Mouse (Mus musculus): ENCODE measurements around the gene Pank4. TPM values are rescaled to one million over a fixed set of nuclear protein-coding genes. Genes with fewer than 3 reads are reported as not detected.
A peak's percentile ranks its signal among the peaks of the same experiment; 100 is the strongest.

Pank4 gene
- polyA plus RNA-seq, 1 experiment from 2014 or later, result 50.0 TPM

DNA sequence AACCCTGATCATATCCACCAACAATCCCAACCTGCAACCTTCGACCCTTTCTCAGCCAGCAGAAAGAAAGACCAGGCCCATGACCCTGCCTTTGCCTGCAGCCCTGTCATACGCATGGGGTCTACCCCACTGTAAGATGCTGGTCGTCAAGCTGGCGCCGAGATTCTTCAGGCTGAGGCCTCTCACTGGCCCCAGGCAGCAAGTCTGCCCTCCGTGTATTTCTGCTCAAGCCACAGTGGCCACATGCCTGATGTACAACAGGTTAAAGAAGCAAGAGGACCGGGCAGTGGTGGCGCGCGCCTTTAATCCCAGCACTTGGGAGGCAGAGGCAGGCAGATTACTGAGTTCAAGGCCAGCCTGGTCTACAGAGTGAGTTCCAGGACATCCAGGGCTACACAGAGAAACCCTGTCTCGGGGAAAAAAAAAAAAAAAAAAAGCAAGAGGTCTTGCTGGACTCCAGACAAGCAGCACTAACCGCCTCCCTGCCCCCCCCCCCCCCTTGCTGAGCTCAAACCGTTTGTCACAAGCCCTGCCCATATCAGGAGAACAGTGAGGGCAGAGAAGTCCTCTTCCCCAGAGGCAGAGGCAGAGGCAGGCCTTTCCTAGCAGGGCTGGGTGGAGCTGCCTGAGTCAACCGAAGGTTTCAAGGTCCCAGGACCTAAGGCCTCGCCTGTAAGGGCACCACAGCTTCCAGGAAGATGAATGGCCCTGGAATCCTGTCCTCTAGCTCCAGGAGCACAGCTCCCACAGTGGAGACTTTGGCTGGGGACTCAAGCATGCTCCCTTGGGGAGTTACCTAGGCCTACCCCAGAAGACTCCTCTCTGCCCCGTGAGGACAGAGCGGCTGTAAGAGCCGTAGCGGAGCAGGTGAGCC is 18.6 kb downstream of the Pank4 start:
- no peak overlapping the region for H3K4me2 ChIP-seq (ENCODE audit: low read depth, severe bottlenecking)
- H3K36me3 ChIP-seq (ENCODE audit: control insufficient read depth, insufficient read depth, low read length), result peaks cover 16% of the 10 kb centered on the region
- no peak overlapping the region for H3K9ac ChIP-seq (ENCODE audit: low read length)
- 75% methylated on average over 18 of the region's 19 CpGs for WGBS
- H3K4me1 ChIP-seq (ENCODE audit: control insufficient read depth, insufficient read depth, low read length), result peaks cover 7% of the 10 kb centered on the region
- ATAC-seq (ENCODE audit: insufficient number of reproducible peaks, low FRiP score, low TSS enrichment, low read depth), result no peak
- no peak overlapping the region for H3K27ac ChIP-seq (replicated peaks; ENCODE audit: low read depth, low read length)
- no peak for DNase-seq (ENCODE audit: low spot score)
- peaks cover 10% of the 10 kb centered on the region for H3K27me3 ChIP-seq (ENCODE audit: control insufficient read depth, insufficient read depth, low read length)
- no peak overlapping the region for H3K4me3 ChIP-seq (ENCODE audit: low read depth, low read length)
- H3K9me3 ChIP-seq (ENCODE audit: control insufficient read depth, low read length), result no peaks in the 10 kb centered on the region

- H3K9me3 ChIP-seq (ENCODE audit: control insufficient read depth, low read length), result no peaks in the 10 kb centered on the region
- H3K27ac ChIP-seq (replicated peaks; ENCODE audit: low read depth, low read length), result no peak overlapping the region
- peaks cover 10% of the 10 kb centered on the region for H3K27me3 ChIP-seq (ENCODE audit: control insufficient read depth, insufficient read depth, low read length)
- DNase-seq (ENCODE audit: low spot score) (no peak), ATAC-seq (ENCODE audit: insufficient number of reproducible peaks, low FRiP score, low TSS enrichment, low read depth) (no peak)
- 0 out of 2 replicates have a peak overlapping the region, but pooled peaks have one; percentile 9 for H3K9ac ChIP-seq (ENCODE audit: low read length)
- no peak overlapping the region for H3K4me3 ChIP-seq (ENCODE audit: low read depth, low read length)
- peaks cover 9% of the 10 kb centered on the region for H3K36me3 ChIP-seq (ENCODE audit: control insufficient read depth, insufficient read depth, low read length)
- H3K4me2 ChIP-seq (ENCODE audit: low read depth, severe bottlenecking), result peak overlapping the region; percentile 7; the same call in 1 of the 2 replicates
- H3K4me1 ChIP-seq (ENCODE audit: control insufficient read depth, insufficient read depth, low read length), result peaks cover 7% of the 10 kb centered on the region
- 21% methylated on average over 24 of the region's 24 CpGs for WGBS
Observed at GRCm38 (mm10) chr4:154983767-154984166, 19.8 kb downstream of the Pank4 start.

DNA sequence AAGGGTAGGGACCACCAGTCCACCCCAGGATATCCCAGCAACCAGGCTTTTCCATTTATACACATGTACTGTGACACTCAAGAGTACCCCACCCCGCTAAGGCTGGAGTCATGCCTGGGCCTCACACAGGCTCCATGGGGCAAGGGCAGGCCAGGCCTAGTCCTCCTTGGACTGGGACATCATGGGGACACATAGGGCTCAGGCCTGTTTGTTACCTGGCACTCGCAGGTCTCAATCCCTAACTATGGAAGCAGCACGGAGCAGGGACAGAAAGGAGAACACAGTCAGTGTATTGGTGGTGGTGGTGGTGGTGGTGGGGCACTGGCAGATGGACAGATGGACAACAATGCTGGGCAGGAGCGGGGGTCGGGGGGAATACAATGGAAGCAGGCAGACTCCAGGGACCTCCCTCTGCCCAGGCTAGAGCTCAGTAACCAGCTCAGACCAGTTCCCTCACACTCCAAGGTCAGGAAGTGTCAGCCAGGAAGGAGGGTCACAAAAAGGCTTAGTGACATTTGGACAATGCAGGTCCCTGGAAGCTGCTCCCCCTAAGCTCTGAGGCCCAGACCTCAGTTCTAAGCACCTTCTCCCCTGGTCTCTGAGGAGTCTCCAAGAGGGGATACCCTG is 21.3 kb downstream of the Pank4 start:
- H3K9ac ChIP-seq (ENCODE audit: low read length), result no peak overlapping the region; the same call in 1 of the 2 replicates
- peaks cover 7% of the 10 kb centered on the region for H3K4me1 ChIP-seq (ENCODE audit: control insufficient read depth, insufficient read depth, low read length)
- peaks cover 10% of the 10 kb centered on the region for H3K27me3 ChIP-seq (ENCODE audit: control insufficient read depth, insufficient read depth, low read length)

GRCm38 (mm10) chr4:154986096-154986495 is 22.2 kb downstream of the Pank4 start:
- ATAC-seq (ENCODE audit: insufficient number of reproducible peaks, low FRiP score, low TSS enrichment, low read depth) (no peak), DNase-seq (ENCODE audit: low spot score) (peak; percentile 86)
- Histone ChIP-seq H3K27me3 (ENCODE audit: control insufficient read depth, insufficient read depth, low read length) (peaks cover 10% of the 10 kb centered on the region), H3K9ac (ENCODE audit: low read length) (peak overlapping the region; percentile 43), H3K4me3 (ENCODE audit: low read depth, low read length) (no peak overlapping the region), H3K4me1 (ENCODE audit: control insufficient read depth, insufficient read depth, low read length) (peaks cover 7% of the 10 kb centered on the region), H3K36me3 (ENCODE audit: control insufficient read depth, insufficient read depth, low read length) (0 out of 2 replicates have a peak, but pooled peaks cover 2% of the 10 kb centered on the region), H3K4me2 (ENCODE audit: low read depth, severe bottlenecking) (peak overlapping the region; percentile 23; the same call in 1 of the 2 replicates), H3K9me3 (ENCODE audit: control insufficient read depth, low read length) (no peaks in the 10 kb centered on the region), H3K27ac (replicated peaks; ENCODE audit: low read depth, low read length) (no peak overlapping the region)
- WGBS, result 21% methylated on average over 17 of the region's 17 CpGs

More for the DNA sequence above, 21.3 kb downstream of the Pank4 start:
- ATAC-seq (ENCODE audit: insufficient number of reproducible peaks, low FRiP score, low TSS enrichment, low read depth), result no peak
- 0 out of 2 replicates have a peak, but pooled peaks cover 2% of the 10 kb centered on the region for H3K36me3 ChIP-seq (ENCODE audit: control insufficient read depth, insufficient read depth, low read length)
- H3K4me2 ChIP-seq (ENCODE audit: low read depth, severe bottlenecking), result no peak overlapping the region
- 83% methylated on average over 5 of the region's 5 CpGs for WGBS
- no peak overlapping the region for H3K4me3 ChIP-seq (ENCODE audit: low read depth, low read length)
- DNase-seq (ENCODE audit: low spot score), result no peak
- no peaks in the 10 kb centered on the region for H3K9me3 ChIP-seq (ENCODE audit: control insufficient read depth, low read length)
- no peak overlapping the region for H3K27ac ChIP-seq (replicated peaks; ENCODE audit: low read depth, low read length)

- Histone ChIP-seq H3K4me1 (ENCODE audit: control insufficient read depth, insufficient read depth, low read length) (peaks cover 7% of the 10 kb centered on the region), H3K9ac (ENCODE audit: low read length) (no peak overlapping the region), H3K27ac (replicated peaks; ENCODE audit: low read depth, low read length) (no peak overlapping the region), H3K36me3 (ENCODE audit: control insufficient read depth, insufficient read depth, low read length) (0 out of 2 replicates have a peak, but pooled peaks cover 2% of the 10 kb centered on the region), H3K4me2 (ENCODE audit: low read depth, severe bottlenecking) (no peak overlapping the region), H3K27me3 (ENCODE audit: control insufficient read depth, insufficient read depth, low read length) (peaks cover 10% of the 10 kb centered on the region), H3K4me3 (ENCODE audit: low read depth, low read length) (no peak overlapping the region), H3K9me3 (ENCODE audit: control insufficient read depth, low read length) (no peaks in the 10 kb centered on the region)
- 76% methylated on average over 15 of the region's 15 CpGs for WGBS
- ATAC-seq (ENCODE audit: insufficient number of reproducible peaks, low FRiP score, low TSS enrichment, low read depth) (no peak), DNase-seq (ENCODE audit: low spot score) (no peak)
Observed at GRCm38 (mm10) chr4:154986750-154987149, 22.8 kb downstream of the Pank4 start.

- no peaks in the 10 kb centered on the region for H3K36me3 ChIP-seq (ENCODE audit: control insufficient read depth, insufficient read depth, low read length)
- ATAC-seq (ENCODE audit: insufficient number of reproducible peaks, low FRiP score, low TSS enrichment, low read depth), result no peak
- H3K27ac ChIP-seq (replicated peaks; ENCODE audit: low read depth, low read length), result no peak overlapping the region
- H3K9ac ChIP-seq (ENCODE audit: low read length), result no peak overlapping the region
- H3K4me2 ChIP-seq (ENCODE audit: low read depth, severe bottlenecking), result no peak overlapping the region
- no peaks in the 10 kb centered on the region for H3K4me1 ChIP-seq (ENCODE audit: control insufficient read depth, insufficient read depth, low read length)
- H3K27me3 ChIP-seq (ENCODE audit: control insufficient read depth, insufficient read depth, low read length), result no peaks in the 10 kb centered on the region
- no peaks in the 10 kb centered on the region for H3K9me3 ChIP-seq (ENCODE audit: control insufficient read depth, low read length)
- no peak overlapping the region for H3K4me3 ChIP-seq (ENCODE audit: low read depth, low read length)
- no peak for DNase-seq (ENCODE audit: low spot score)
- WGBS, result 70% methylated on average over 4 of the region's 4 CpGs
Observed at GRCm38 (mm10) chr4:154994876-154995275, 31.0 kb downstream of the Pank4 start.

DNA sequence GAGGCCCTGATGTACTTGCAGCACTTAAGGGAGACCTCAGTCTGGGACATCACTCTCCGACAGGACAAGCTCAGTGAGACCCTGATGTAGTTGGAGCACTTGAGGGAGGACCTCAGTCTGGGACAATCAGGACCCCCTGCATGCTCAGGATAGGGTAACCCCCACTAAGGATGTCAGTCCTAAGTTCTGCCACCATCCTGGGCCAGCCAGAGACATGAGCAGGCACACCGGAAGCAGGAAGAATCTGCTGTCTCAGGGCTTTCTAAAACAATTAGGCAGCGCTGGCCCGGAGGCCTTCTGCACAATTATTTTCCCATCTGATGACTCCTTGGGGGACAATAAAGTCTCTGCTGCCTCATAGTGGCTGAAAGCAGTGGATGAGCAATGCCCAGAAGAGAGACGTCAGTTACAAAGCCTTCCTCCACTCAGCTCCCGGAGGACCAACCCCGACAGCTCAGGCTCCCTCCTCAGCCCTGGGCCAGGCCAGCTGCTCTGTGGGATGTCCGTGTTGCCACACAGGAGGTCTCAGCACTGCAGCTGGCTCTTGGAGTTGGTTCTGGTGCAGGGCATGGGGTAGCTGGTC is 32.7 kb downstream of the Pank4 start:
- no peak for DNase-seq (ENCODE audit: low spot score)
- ATAC-seq (ENCODE audit: insufficient number of reproducible peaks, low FRiP score, low TSS enrichment, low read depth), result no peak
- H3K4me1 ChIP-seq (ENCODE audit: control insufficient read depth, insufficient read depth, low read length), result no peaks in the 10 kb centered on the region
- no peaks in the 10 kb centered on the region for H3K9me3 ChIP-seq (ENCODE audit: control insufficient read depth, low read length)
- H3K4me2 ChIP-seq (ENCODE audit: low read depth, severe bottlenecking), result no peak overlapping the region
- no peak overlapping the region for H3K9ac ChIP-seq (ENCODE audit: low read length)
- no peaks in the 10 kb centered on the region for H3K36me3 ChIP-seq (ENCODE audit: control insufficient read depth, insufficient read depth, low read length)
- no peak overlapping the region for H3K4me3 ChIP-seq (ENCODE audit: low read depth, low read length)
- WGBS, result 42% methylated on average over 8 of the region's 8 CpGs
- no peak overlapping the region for H3K27ac ChIP-seq (replicated peaks; ENCODE audit: low read depth, low read length)
- no peaks in the 10 kb centered on the region for H3K27me3 ChIP-seq (ENCODE audit: control insufficient read depth, insufficient read depth, low read length)

GRCm38 (mm10) chr4:154999379-154999778 is 35.5 kb downstream of the Pank4 start:
- DNase-seq (ENCODE audit: low spot score) (no peak), ATAC-seq (ENCODE audit: insufficient number of reproducible peaks, low FRiP score, low TSS enrichment, low read depth) (no peak)
- no peak overlapping the region for H3K4me3 ChIP-seq (ENCODE audit: low read depth, low read length)
- 79% methylated on average over 5 of the region's 5 CpGs for WGBS
- H3K27ac ChIP-seq (replicated peaks; ENCODE audit: low read depth, low read length), result no peak overlapping the region
- no peaks in the 10 kb centered on the region for H3K36me3 ChIP-seq (ENCODE audit: control insufficient read depth, insufficient read depth, low read length)
- H3K9me3 ChIP-seq (ENCODE audit: control insufficient read depth, low read length), result no peaks in the 10 kb centered on the region
- no peak overlapping the region for H3K9ac ChIP-seq (ENCODE audit: low read length)
- H3K4me1 ChIP-seq (ENCODE audit: control insufficient read depth, insufficient read depth, low read length), result 0 out of 2 replicates have a peak, but pooled peaks cover 2% of the 10 kb centered on the region
- no peak overlapping the region for H3K4me2 ChIP-seq (ENCODE audit: low read depth, severe bottlenecking)
- H3K27me3 ChIP-seq (ENCODE audit: control insufficient read depth, insufficient read depth, low read length), result no peaks in the 10 kb centered on the region

All from limb, embryonic 11.5 days (tissue).